Mouse (Mus musculus): ENCODE measurements at regions not wholly inside any gene's neighbourhood (a gene's known extent, or its start where the extent isn't known, plus 50 kb on each side); places are given as distances from the start of the nearest gene placed in this dataset.
A peak's percentile ranks its signal among the peaks of the same experiment; 100 is the strongest.

- Histone ChIP-seq H3K4me1 (replicated peaks) (peaks cover 19% of the 10 kb centered on the region), H3K27me3 (ENCODE audit: insufficient read depth, poor library complexity, severe bottlenecking) (no peaks in the 10 kb centered on the region), H3K36me3 (no peaks in the 10 kb centered on the region), H3K9me3 (no peaks in the 10 kb centered on the region), H3K27ac (no peak overlapping the region), H3K4me3 (no peak overlapping the region)
- DNase-seq (ENCODE audit: low spot score) = no peak
- 80% methylated on average over 5 of the region's 5 CpGs for WGBS
Observed at GRCm38 (mm10) chr5:64618126-64618525, 185.1 kb upstream of the Klf3 start.

GRCm38 (mm10) chr5:64619752-64620151 is 183.4 kb upstream of the Klf3 start:
- Histone ChIP-seq H3K27ac (no peak overlapping the region), H3K4me3 (no peak overlapping the region), H3K27me3 (ENCODE audit: insufficient read depth, poor library complexity, severe bottlenecking) (no peaks in the 10 kb centered on the region), H3K4me1 (replicated peaks) (peaks cover 32% of the 10 kb centered on the region), H3K9me3 (no peaks in the 10 kb centered on the region), H3K36me3 (no peaks in the 10 kb centered on the region)
- no peak for DNase-seq (ENCODE audit: low spot score)
- WGBS = 95% methylated on average over 5 of the region's 5 CpGs

DNA sequence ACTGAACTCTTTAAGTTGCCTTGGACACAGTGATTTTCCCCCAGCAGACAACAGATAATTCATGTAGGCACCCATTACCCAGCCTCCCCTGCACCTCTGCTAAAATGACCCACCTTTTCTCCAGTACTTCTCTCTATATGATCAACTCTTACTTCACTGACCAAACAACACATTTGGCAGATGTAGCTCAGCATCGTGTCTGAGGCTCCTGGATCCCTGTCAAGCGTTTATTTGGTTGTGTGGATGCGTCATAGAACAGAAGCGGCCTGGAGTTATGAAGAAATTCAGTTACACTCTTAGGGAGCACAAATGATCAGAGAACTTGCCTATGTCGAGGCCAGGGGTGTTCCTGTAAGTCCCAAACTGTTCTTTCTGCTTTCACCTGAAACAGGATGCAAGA is 182.5 kb upstream of the Klf3 start:
- Histone ChIP-seq H3K9me3 (no peaks in the 10 kb centered on the region), H3K27me3 (ENCODE audit: insufficient read depth, poor library complexity, severe bottlenecking) (no peaks in the 10 kb centered on the region), H3K4me3 (no peak overlapping the region), H3K27ac (no peak overlapping the region), H3K4me1 (replicated peaks) (peaks cover 32% of the 10 kb centered on the region), H3K36me3 (no peaks in the 10 kb centered on the region)
- 91% methylated on average over 5 of the region's 5 CpGs for WGBS
- DNase-seq (ENCODE audit: low spot score) = no peak

DNA sequence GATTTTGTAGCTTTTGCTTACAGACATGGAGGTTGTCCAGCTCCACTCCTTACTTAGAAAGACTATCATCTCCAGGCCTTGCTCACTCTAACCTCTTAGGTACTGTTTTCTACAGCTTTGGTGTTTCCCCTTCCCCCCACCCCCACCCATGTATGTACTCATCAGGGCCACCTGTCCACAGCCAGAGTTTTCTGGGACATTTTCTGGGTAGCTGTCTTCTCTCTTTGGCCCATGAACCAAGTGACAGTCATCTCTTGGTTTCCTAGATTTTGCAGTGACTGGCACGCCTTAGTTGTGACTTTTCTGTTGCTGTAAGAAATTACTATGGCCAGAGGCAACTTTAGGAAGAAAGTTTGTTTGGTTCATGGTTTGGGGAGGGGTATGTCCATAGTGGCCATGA is 181.8 kb upstream of the Klf3 start:
- H3K4me3 ChIP-seq = no peak overlapping the region
- no peaks in the 10 kb centered on the region for H3K9me3 ChIP-seq
- H3K4me1 ChIP-seq (replicated peaks) = peaks cover 33% of the 10 kb centered on the region
- H3K36me3 ChIP-seq = no peaks in the 10 kb centered on the region
- H3K27ac ChIP-seq = no peak overlapping the region
- 85% methylated on average over 1 of the region's 1 CpGs for WGBS
- 0 out of 2 replicates have a peak, but pooled peaks cover under 1% of the 10 kb centered on the region for H3K27me3 ChIP-seq (ENCODE audit: insufficient read depth, poor library complexity, severe bottlenecking)
- no peak for DNase-seq (ENCODE audit: low spot score)

- H3K4me1 ChIP-seq (replicated peaks) = peaks cover 31% of the 10 kb centered on the region
- 0 out of 2 replicates have a peak, but pooled peaks cover 4% of the 10 kb centered on the region for H3K27me3 ChIP-seq (ENCODE audit: insufficient read depth, poor library complexity, severe bottlenecking)
- no peak overlapping the region for H3K4me3 ChIP-seq
- DNase-seq (ENCODE audit: low spot score) = no peak
- no peaks in the 10 kb centered on the region for H3K9me3 ChIP-seq
- no peaks in the 10 kb centered on the region for H3K36me3 ChIP-seq
- peak overlapping the region; percentile 66 for H3K27ac ChIP-seq
- 53% methylated on average over 3 of the region's 3 CpGs for WGBS
Observed at GRCm38 (mm10) chr5:64623653-64624052, 179.5 kb upstream of the Klf3 start.

- Histone ChIP-seq H3K9me3 (no peaks in the 10 kb centered on the region), H3K4me1 (replicated peaks) (peaks cover 27% of the 10 kb centered on the region), H3K36me3 (no peaks in the 10 kb centered on the region), H3K4me3 (no peak overlapping the region), H3K27me3 (ENCODE audit: insufficient read depth, poor library complexity, severe bottlenecking) (0 out of 2 replicates have a peak, but pooled peaks cover 4% of the 10 kb centered on the region), H3K27ac (peak overlapping the region; percentile 66; the same call in 1 of the 2 replicates)
- no peak for DNase-seq (ENCODE audit: low spot score)
- 80% methylated on average over 6 of the region's 6 CpGs for whole genome bisulfite sequencing
Observed at GRCm38 (mm10) chr5:64624205-64624604, 179.0 kb upstream of the Klf3 start.

DNA sequence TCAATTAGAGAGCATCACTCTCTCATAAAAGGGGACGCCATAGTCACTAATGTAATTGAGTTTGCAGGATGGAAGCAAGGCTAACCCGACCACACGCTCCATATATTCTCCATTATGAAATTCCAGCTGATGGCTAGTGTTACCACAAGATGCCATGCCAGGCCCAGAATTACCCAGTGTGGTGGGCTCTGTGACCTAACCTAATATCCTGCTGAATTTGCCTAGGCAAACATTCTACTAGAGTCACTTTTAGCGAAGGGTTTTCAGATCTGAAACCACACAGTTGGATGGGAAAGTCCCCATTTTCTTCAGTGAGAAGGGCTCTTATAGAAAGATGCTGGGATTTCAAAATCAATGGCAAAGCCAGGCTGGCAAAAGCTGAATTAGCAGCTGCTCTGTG is 177.8 kb upstream of the Klf3 start:
- Histone ChIP-seq H3K36me3 (no peaks in the 10 kb centered on the region), H3K27ac (peak overlapping the region; percentile 1; the same call in 1 of the 2 replicates), H3K27me3 (ENCODE audit: insufficient read depth, poor library complexity, severe bottlenecking) (0 out of 2 replicates have a peak, but pooled peaks cover 4% of the 10 kb centered on the region), H3K4me1 (replicated peaks) (peaks cover 27% of the 10 kb centered on the region), H3K9me3 (no peaks in the 10 kb centered on the region), H3K4me3 (no peak overlapping the region)
- DNase-seq (ENCODE audit: low spot score) = no peak
- 84% methylated on average over 4 of the region's 4 CpGs for WGBS

DNA sequence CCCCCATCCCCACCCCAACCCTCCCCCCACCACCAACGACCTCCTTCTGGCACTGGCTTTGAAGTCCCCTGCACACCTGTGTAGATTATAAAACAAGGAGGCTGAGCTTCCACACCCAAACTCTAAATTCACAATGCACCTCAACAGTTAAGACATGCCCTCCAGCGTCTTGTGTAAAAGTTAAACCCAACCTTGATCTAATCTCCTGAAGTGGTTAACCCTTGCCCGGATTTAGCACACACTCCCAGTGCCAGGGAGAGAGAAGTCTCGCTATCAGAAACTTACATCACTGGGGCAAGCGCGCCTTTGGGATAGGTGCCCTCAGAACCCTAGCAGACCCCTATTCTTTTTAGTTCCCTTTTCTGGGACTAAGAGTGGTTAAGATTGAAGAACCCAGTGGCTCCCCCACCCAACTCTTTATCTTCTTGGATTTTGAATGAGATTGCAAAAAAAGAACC is 177.3 kb upstream of the Klf3 start:
- H3K4me1 ChIP-seq (replicated peaks) = peaks cover 27% of the 10 kb centered on the region
- no peaks in the 10 kb centered on the region for H3K9me3 ChIP-seq
- WGBS = 64% methylated on average over 6 of the region's 6 CpGs
- H3K27ac ChIP-seq = peak overlapping the region; percentile 1; the same call in 1 of the 2 replicates
- 0 out of 2 replicates have a peak, but pooled peaks cover 4% of the 10 kb centered on the region for H3K27me3 ChIP-seq (ENCODE audit: insufficient read depth, poor library complexity, severe bottlenecking)
- H3K36me3 ChIP-seq = no peaks in the 10 kb centered on the region
- H3K4me3 ChIP-seq = no peak overlapping the region
- no peak for DNase-seq (ENCODE audit: low spot score)

- WGBS = 66% methylated on average over 9 of the region's 9 CpGs
- 0 out of 2 replicates have a peak, but pooled peaks cover 4% of the 10 kb centered on the region for H3K27me3 ChIP-seq (ENCODE audit: insufficient read depth, poor library complexity, severe bottlenecking)
- no peak overlapping the region for H3K27ac ChIP-seq
- no peak for DNase-seq (ENCODE audit: low spot score)
- H3K4me1 ChIP-seq (replicated peaks) = peaks cover 27% of the 10 kb centered on the region
- H3K9me3 ChIP-seq = no peaks in the 10 kb centered on the region
- no peak overlapping the region for H3K4me3 ChIP-seq
- no peaks in the 10 kb centered on the region for H3K36me3 ChIP-seq
Observed at GRCm38 (mm10) chr5:64626351-64626750, 176.8 kb upstream of the Klf3 start.

DNA sequence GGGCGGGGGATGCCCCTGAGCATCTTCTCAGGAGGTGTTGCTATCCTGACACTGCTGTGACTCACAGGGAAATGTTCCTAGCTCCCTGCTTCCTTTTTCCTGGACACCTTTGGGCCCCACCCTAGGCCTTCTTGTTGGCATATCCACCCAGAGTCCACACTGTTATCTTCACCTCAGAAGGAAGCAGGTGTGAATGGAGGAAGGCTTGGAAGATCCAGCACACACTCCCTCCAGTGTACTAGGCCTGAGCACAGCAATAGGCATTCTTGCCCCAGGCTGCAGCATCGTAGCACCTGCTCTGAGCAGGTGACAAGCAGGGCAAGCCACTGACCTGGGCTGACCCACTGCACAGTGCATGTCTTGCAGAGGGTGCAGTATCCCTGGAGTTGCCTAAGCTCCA is 172.6 kb upstream of the Klf3 start:
- Histone ChIP-seq H3K36me3 (no peaks in the 10 kb centered on the region), H3K4me3 (no peak overlapping the region), H3K4me1 (replicated peaks) (peaks cover 6% of the 10 kb centered on the region; the same call in 1 of the 2 replicates), H3K27me3 (ENCODE audit: insufficient read depth, poor library complexity, severe bottlenecking) (0 out of 2 replicates have a peak, but pooled peaks cover 4% of the 10 kb centered on the region), H3K27ac (peak overlapping the region; percentile 13; the same call in 1 of the 2 replicates), H3K9me3 (no peaks in the 10 kb centered on the region)
- no peak for DNase-seq (ENCODE audit: low spot score)
- 88% methylated on average over 2 of the region's 2 CpGs for WGBS

GRCm38 (mm10) chr5:64632171-64632570 is 171.0 kb upstream of the Klf3 start:
- 83% methylated on average over 5 of the region's 5 CpGs for WGBS
- DNase-seq (ENCODE audit: low spot score) = no peak
- no peaks in the 10 kb centered on the region for H3K9me3 ChIP-seq
- no peak overlapping the region for H3K4me3 ChIP-seq
- no peaks in the 10 kb centered on the region; the same call in 1 of the 2 replicates for H3K4me1 ChIP-seq (replicated peaks)
- H3K27ac ChIP-seq = no peak overlapping the region
- H3K36me3 ChIP-seq = no peaks in the 10 kb centered on the region
- no peaks in the 10 kb centered on the region for H3K27me3 ChIP-seq (ENCODE audit: insufficient read depth, poor library complexity, severe bottlenecking)

DNA sequence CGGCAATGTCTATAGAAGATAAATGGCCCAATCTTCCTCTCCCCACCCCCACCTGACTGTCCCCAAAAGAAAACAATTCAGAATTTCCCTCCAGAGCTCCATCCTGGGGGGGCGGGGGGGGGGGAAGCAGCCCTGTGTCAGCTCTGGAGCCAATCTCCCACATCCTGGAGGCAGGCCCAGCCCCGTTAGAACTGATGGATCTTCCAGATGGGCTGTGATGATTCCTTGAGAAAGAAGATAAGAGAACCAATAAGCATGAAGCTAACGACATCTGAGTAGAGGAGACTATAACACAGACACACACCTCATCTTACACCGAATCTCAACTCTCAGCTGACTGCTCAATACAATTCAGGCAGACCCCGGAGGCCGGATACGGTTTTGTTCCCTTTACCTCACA is 169.2 kb upstream of the Klf3 start:
- Histone ChIP-seq H3K36me3 (no peaks in the 10 kb centered on the region), H3K27me3 (ENCODE audit: insufficient read depth, poor library complexity, severe bottlenecking) (no peaks in the 10 kb centered on the region), H3K4me3 (no peak overlapping the region), H3K4me1 (replicated peaks) (no peaks in the 10 kb centered on the region; the same call in 1 of the 2 replicates), H3K9me3 (no peaks in the 10 kb centered on the region), H3K27ac (peak overlapping the region; percentile 50; the same call in 1 of the 2 replicates)
- no peak for DNase-seq (ENCODE audit: low spot score)
- WGBS = 83% methylated on average over 8 of the region's 8 CpGs

- Histone ChIP-seq H3K4me1 (replicated peaks) (no peaks in the 10 kb centered on the region; the same call in 1 of the 2 replicates), H3K9me3 (no peaks in the 10 kb centered on the region), H3K27me3 (ENCODE audit: insufficient read depth, poor library complexity, severe bottlenecking) (no peaks in the 10 kb centered on the region), H3K36me3 (no peaks in the 10 kb centered on the region), H3K27ac (peak overlapping the region; percentile 16; the same call in 1 of the 2 replicates), H3K4me3 (no peak overlapping the region)
- 83% methylated on average over 4 of the region's 4 CpGs for WGBS
- no peak for DNase-seq (ENCODE audit: low spot score)
Observed at GRCm38 (mm10) chr5:64634721-64635120, 168.5 kb upstream of the Klf3 start.

- 89% methylated on average over 3 of the region's 3 CpGs for WGBS
- H3K27ac ChIP-seq = no peak overlapping the region
Observed at GRCm38 (mm10) chr5:64636301-64636700, 166.9 kb upstream of the Klf3 start.

More at GRCm38 (mm10) chr5:64636301-64636700, 166.9 kb upstream of the Klf3 start:
- H3K4me3 ChIP-seq = no peak overlapping the region
- no peak for DNase-seq (ENCODE audit: low spot score)
- no peaks in the 10 kb centered on the region for H3K36me3 ChIP-seq
- no peaks in the 10 kb centered on the region for H3K9me3 ChIP-seq
- H3K27me3 ChIP-seq (ENCODE audit: insufficient read depth, poor library complexity, severe bottlenecking) = no peaks in the 10 kb centered on the region
- H3K4me1 ChIP-seq (replicated peaks) = no peaks in the 10 kb centered on the region

Data from hindbrain, embryonic 10.5 days (tissue).